Mouse (Mus musculus) hindbrain, postnatal 0 days (tissue): ENCODE data around the gene Pabpc6. TPM values are rescaled to one million over a fixed set of nuclear protein-coding genes. Genes with fewer than 3 reads are reported as not detected.

ENCODE experiments used
- ATAC-seq: fragments of 200-750 bp; cut with Nextera tagmentation; 2 replicates; pipeline ENCODE4 v1.8.0; 2017; ENCODE audit warnings: mild to moderate bottlenecking, moderate TSS enrichment, moderate library complexity
- DNase-seq: peaks from one replicate; pipeline ENCODE4 v3.0.0-alpha.2; 2015; ENCODE audit warnings: low spot score
- H3K27ac ChIP-seq: fragments of 300-500 bp; sonication (generic); 2 replicates; pipeline ENCODE4 v1.5.1; 2014; ENCODE audit warnings: mild to moderate bottlenecking
- H3K27me3 ChIP-seq: fragments of 300-500 bp; sonication (generic); 2 replicates; pipeline ENCODE4 v1.6.1; 2014; ENCODE audit warnings: low read length, mixed read lengths; ENCODE audit not compliant: insufficient read depth
- H3K36me3 ChIP-seq: fragments of 300-500 bp; sonication (generic); 2 replicates; pipeline ENCODE4 v1.6.1; 2014; ENCODE audit warnings: low read length, mixed read lengths; ENCODE audit not compliant: insufficient read depth
- H3K4me1 ChIP-seq: fragments of 300-500 bp; sonication (generic); 2 replicates; pipeline ENCODE4 v1.6.1; 2014; ENCODE audit warnings: antibody characterized with exemption, low read length, mixed read lengths; ENCODE audit not compliant: insufficient read depth
- H3K4me2 ChIP-seq: fragments of 300-500 bp; sonication (generic); 2 replicates; pipeline ENCODE4 v1.6.1; 2014; ENCODE audit warnings: low read depth, mild to moderate bottlenecking, low read length, moderate library complexity, mixed read lengths
- H3K4me3 ChIP-seq: fragments of 300-500 bp; sonication (generic); 2 replicates; pipeline ENCODE4 v1.5.1; 2014; ENCODE audit warnings: low read length
- H3K9ac ChIP-seq: fragments of 300-500 bp; sonication (generic); replicated peaks from 2 replicates; pipeline ENCODE4 v1.6.1; 2014; ENCODE audit warnings: mild to moderate bottlenecking, low read length, moderate library complexity, mixed read lengths
- H3K9me3 ChIP-seq: fragments of 300-500 bp; sonication (generic); 2 replicates; pipeline ENCODE4 v1.6.1; 2016; ENCODE audit warnings: low read length, mixed read lengths
- CTCF ChIP-seq: IDR thresholded peaks from 2 replicates; pipeline ENCODE4 v1.5.1; 2016; ENCODE audit warnings: antibody characterized with exemption, control low read depth, low read depth
- WGBS: fragments of 180-500 bp; shearing (Covaris S2); extraction: QIAGEN DNeasy Blood & Tissue Kit; methylation state at CpG from one replicate; pipeline ENCODE4 v1.1.7; 2014; 5-methylcytosine and 5-hydroxymethylcytosine counted together
- polyA plus RNA-seq: library from polyadenylated mRNA; unstranded; fragments of >200 nt; fragmentation: Nextera tagmentation; extraction: Ambion mirVana; gene quantifications from 2 replicates; pipeline ENCODE4 v1.2.1, GENCODE M21; 2015
- total RNA-seq: library from RNA; depleted of rRNA; stranded (reverse); fragments of >200 nt; gene quantifications from 2 replicates; pipeline ENCODE4 v1.2.3, GENCODE M21; 2014; rRNA removed

Gene Pabpc6
- total and polyA plus RNA-seq, 2 experiments from 2014 or later: not detected

DNA sequence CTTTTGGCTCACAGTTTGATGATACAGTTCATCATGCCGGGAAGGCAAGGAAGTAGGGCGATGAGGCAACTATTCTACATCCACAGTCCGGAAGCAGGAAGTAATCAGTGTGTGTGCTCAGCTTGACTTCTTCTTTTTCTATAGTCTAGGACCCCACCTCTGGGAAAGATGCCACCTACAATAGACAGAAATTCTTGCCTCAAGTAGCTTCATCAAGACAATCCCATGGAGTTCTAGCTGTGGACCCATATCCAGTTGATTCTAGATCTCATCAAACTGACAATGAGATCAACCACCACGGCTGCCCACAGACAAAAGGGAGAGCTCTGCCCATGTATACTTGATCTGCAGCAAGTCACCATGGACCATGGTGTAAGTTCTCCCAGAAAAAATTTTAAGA lies 32.5 kb downstream of the Pabpc6 start:
- no peak overlapping the region for H3K4me2 ChIP-seq
- DNase-seq: no peak

GRCm38 (mm10) chr17:9632579-9633252 lies 36.8 kb downstream of the Pabpc6 start:
- Histone ChIP-seq H3K4me3 (no peak overlapping the region), H3K36me3 (no peaks in the 10 kb centered on the region), H3K27me3 (no peaks in the 10 kb centered on the region), H3K4me2 (no peak overlapping the region), H3K27ac (peak overlapping the region; percentile 72), H3K4me1 (no peaks in the 10 kb centered on the region), H3K9ac (no peak overlapping the region), H3K9me3 (no peaks in the 10 kb centered on the region)
- DNase-seq (peak; percentile 73), ATAC-seq (peak; percentile 93)
- 24% methylated on average over 16 of the region's 16 CpGs for WGBS
- no peak for TF ChIP-seq CTCF

More for the DNA sequence above, 32.5 kb downstream of the Pabpc6 start:
- H3K27me3 ChIP-seq: no peaks in the 10 kb centered on the region
- no peaks in the 10 kb centered on the region for H3K36me3 ChIP-seq
- no peaks in the 10 kb centered on the region for H3K4me1 ChIP-seq
- no peak for TF ChIP-seq CTCF
- no peak overlapping the region for H3K4me3 ChIP-seq
- no peak overlapping the region for H3K27ac ChIP-seq
- WGBS: 92% methylated on average over 4 of the region's 4 CpGs
- no peak for ATAC-seq
- H3K9me3 ChIP-seq: no peaks in the 10 kb centered on the region
- no peak overlapping the region for H3K9ac ChIP-seq

- Histone ChIP-seq H3K4me1 (no peaks in the 10 kb centered on the region), H3K9me3 (no peaks in the 10 kb centered on the region), H3K9ac (no peak overlapping the region), H3K36me3 (no peaks in the 10 kb centered on the region), H3K27me3 (no peaks in the 10 kb centered on the region), H3K4me2 (no peak overlapping the region), H3K27ac (peak overlapping the region; percentile 72), H3K4me3 (no peak overlapping the region)
- peak; percentile 76 for DNase-seq
- WGBS: 34% methylated on average over 5 of the region's 5 CpGs
- ATAC-seq: peak; percentile 56
- no peak for TF ChIP-seq CTCF
Measured at GRCm38 (mm10) chr17:9632140-9632539, 37.4 kb downstream of the Pabpc6 start.

- H3K27me3 ChIP-seq: no peaks in the 10 kb centered on the region
- no peak overlapping the region for H3K9ac ChIP-seq
- H3K4me2 ChIP-seq: no peak overlapping the region
- H3K9me3 ChIP-seq: no peaks in the 10 kb centered on the region
- H3K36me3 ChIP-seq: no peaks in the 10 kb centered on the region
- no peak for ATAC-seq
- no peaks in the 10 kb centered on the region for H3K4me1 ChIP-seq
- no peak overlapping the region for H3K4me3 ChIP-seq
- no peak for TF ChIP-seq CTCF
- whole genome bisulfite sequencing: 49% methylated on average over 1 of the region's 1 CpGs
- DNase-seq: peak; percentile 19
- H3K27ac ChIP-seq: 0 out of 2 replicates have a peak overlapping the region, but pooled peaks have one; percentile 48
Measured at GRCm38 (mm10) chr17:9631081-9631480, 38.4 kb downstream of the Pabpc6 start.

GRCm38 (mm10) chr17:9627011-9627410 lies 42.5 kb downstream of the Pabpc6 start:
- no peak for DNase-seq
- ATAC-seq: no peak
- Histone ChIP-seq H3K9ac (no peak overlapping the region), H3K36me3 (no peaks in the 10 kb centered on the region), H3K9me3 (no peaks in the 10 kb centered on the region), H3K27me3 (no peaks in the 10 kb centered on the region), H3K4me3 (no peak overlapping the region), H3K27ac (no peak overlapping the region), H3K4me2 (no peak overlapping the region), H3K4me1 (no peaks in the 10 kb centered on the region)
- TF ChIP-seq CTCF: no peak

Other genes starting within 250 kb of the Pabpc6 start
- not detected in 2 replicates for gene Gm17728, start 247.7 kb downstream of the Pabpc6 start, total RNA-seq
- gene Gm17728, start 247.7 kb downstream of the Pabpc6 start, polyA plus RNA-seq: not detected in 2 replicates